Mouse (Mus musculus): ENCODE measurements around the gene Frmd4b.

DNA sequence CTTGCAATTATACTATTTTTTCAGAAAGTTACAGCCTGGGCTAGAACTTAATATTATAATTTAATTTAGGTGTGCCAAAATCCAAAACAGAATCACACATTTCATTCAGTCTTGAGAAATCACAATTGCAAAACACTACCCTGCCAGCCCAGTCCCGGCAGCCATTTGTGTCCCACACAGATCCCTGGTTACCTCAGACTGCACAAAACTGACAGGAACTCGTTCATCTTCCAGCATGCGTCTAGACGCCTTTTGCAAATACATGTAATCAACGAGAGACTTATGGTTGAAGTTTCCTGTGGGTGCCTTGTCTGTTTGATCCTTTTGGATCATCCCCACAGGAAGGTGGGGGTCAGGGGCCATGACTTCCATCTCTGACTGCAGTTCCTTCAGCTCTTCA, 365.3 kb downstream of the Frmd4b start:
- no peak for TF ChIP-seq EP300 (IDR thresholded peaks at IDR 0.05; ENCODE audit: low read length)
- TF ChIP-seq ZMIZ1 (IDR thresholded peaks at IDR 0.05; ENCODE audit: low read depth, low read length): no peak
- no peak for TF ChIP-seq MAFK (IDR thresholded peaks at IDR 0.05; ENCODE audit: insufficient replicate concordance, low read length)
- TF ChIP-seq USF1 (IDR thresholded peaks at IDR 0.05; ENCODE audit: low read depth, low read length): no peak
- TF ChIP-seq CTCF (conservative IDR thresholded peaks at IDR 0.05 in 1 of 2, IDR thresholded peaks at IDR 0.05 in 1 of 2; ENCODE audit: low read depth in 2 of 2, low read length in 2 of 2): no peak
- no peak for TF ChIP-seq POLR2A (IDR thresholded peaks at IDR 0.05; ENCODE audit: low read depth, low read length)
- TF ChIP-seq BHLHE40 (IDR thresholded peaks at IDR 0.05; ENCODE audit: low read depth, low read length): no peak
- no peak for TF ChIP-seq TBP (conservative IDR thresholded peaks at IDR 0.05; ENCODE audit: low read depth, low read length)
- no peak for TF ChIP-seq PAX5 (IDR thresholded peaks at IDR 0.05; ENCODE audit: low read length)

All from CH12.LX (cell line).